ENCODE assay signal across 8 mouse cellular contexts in genomic region chr15:81399638-81400315, GRCm38 (mm10). TPM values are rescaled to one million over a fixed set of nuclear protein-coding genes. Genes with fewer than 3 reads are reported as not detected.
DNase-seq lines count a peak whose midpoint lies in the region; ATAC-seq and TF ChIP-seq lines count a peak whose summit lies in the region.

TSS of gene St13 (minus strand) at chr15:81400077.
TSS of gene Xpnpep3 (plus strand) at chr15:81400138.

- no peaks in the 10 kb centered on the region for H3K27me3 ChIP-seq in forebrain, embryonic 16.5 days (replicated peaks; ENCODE audit: control insufficient read depth, insufficient read depth, low read length)
- no peaks in the 10 kb centered on the region for H3K27me3 ChIP-seq in lung, embryonic 14.5 days (ENCODE audit: insufficient read depth, low read length)
- H3K27me3 ChIP-seq in thymus, adult 2 months (ENCODE audit: control insufficient read depth, insufficient read depth, low read length) = no peaks in the 10 kb centered on the region

- intact Hi-C loops in heart, postnatal 36 days (cut with DNase I) = loop anchor here (2.0 kb wide), 3 partner anchors 39 to 185 kb away; partner anchors contain the start of genes Ep300, Rbx1 and Slc25a17

- peak; percentile 99 for ATAC-seq in forebrain, embryonic 16.5 days
- ATAC-seq in lung, embryonic 14.5 days (ENCODE audit: insufficient read depth) = peak; percentile 99

- under 1% methylated on average over 50 of the region's 50 CpGs for WGBS in forebrain, embryonic 16.5 days
- WGBS in lung, embryonic 14.5 days = under 1% methylated on average over 50 of the region's 50 CpGs
- 0% methylated on average over 50 of the region's 50 CpGs for WGBS in olfactory bulb, adult 2 months
- WGBS in thymus, adult 2 months = under 1% methylated on average over 50 of the region's 50 CpGs

- no peaks in the 10 kb centered on the region; the same call in 1 of the 2 replicates for H3K36me3 ChIP-seq in ES-E14 (ENCODE audit: control insufficient read depth, insufficient read depth, low read length, poor library complexity, severe bottlenecking)
- H3K36me3 ChIP-seq in forebrain, embryonic 16.5 days (ENCODE audit: control insufficient read depth, insufficient read depth) = no peaks in the 10 kb centered on the region
- H3K36me3 ChIP-seq in lung, embryonic 14.5 days (ENCODE audit: insufficient read depth) = peaks cover 4% of the 10 kb centered on the region; the same call in 1 of the 2 replicates
- H3K36me3 ChIP-seq in thymus, adult 2 months (ENCODE audit: control insufficient read depth, insufficient read depth, low read length) = no peaks in the 10 kb centered on the region

- H3K4me1 ChIP-seq in ES-E14 (ENCODE audit: control insufficient read depth in 2 of 2, insufficient read depth in 2 of 2, low read length in 2 of 2, poor library complexity in 1 of 2) = 0 out of 4 replicates have a peak, but pooled peaks cover 0 to 2% of the 10 kb centered on the region in 2 experiments
- peaks cover 25% of the 10 kb centered on the region for H3K4me1 ChIP-seq in forebrain, embryonic 16.5 days (replicated peaks; ENCODE audit: control insufficient read depth, insufficient read depth, low read length)
- H3K4me1 ChIP-seq in lung, embryonic 14.5 days (ENCODE audit: insufficient read depth) = 0 out of 2 replicates have a peak, but pooled peaks cover 6% of the 10 kb centered on the region
- H3K4me1 ChIP-seq in olfactory bulb, adult 2 months (ENCODE audit: control insufficient read depth, insufficient read depth, low read length) = no peaks in the 10 kb centered on the region
- no peaks in the 10 kb centered on the region for H3K4me1 ChIP-seq in thymus, adult 2 months (replicated peaks; ENCODE audit: control insufficient read depth, insufficient read depth, low read length)

- TF ChIP-seq POLR2A in olfactory bulb, adult 2 months (IDR thresholded peaks at IDR 0.05; ENCODE audit: insufficient read depth, low read depth, low read length) = peak; percentile 33; the same call in 1 of the 2 replicates
- peak; percentile 49 for TF ChIP-seq POLR2A in thymus, adult 2 months (IDR thresholded peaks at IDR 0.05; ENCODE audit: control insufficient read depth, extremely low read depth, insufficient read depth, low read length, poor library complexity)

- H3K4me2 ChIP-seq in forebrain, embryonic 16.5 days (ENCODE audit: low read length) = peak within 1 kb of the TSS; percentile 84
- peak within 1 kb of the TSS; percentile 86 for H3K4me2 ChIP-seq in lung, embryonic 14.5 days

- no peaks in the 10 kb centered on the region for H3K9me3 ChIP-seq in ES-E14 (ENCODE audit: control insufficient read depth, insufficient read depth, low read depth, low read length)
- no peaks in the 10 kb centered on the region for H3K9me3 ChIP-seq in forebrain, embryonic 16.5 days (ENCODE audit: control insufficient read depth, low read length)
- H3K9me3 ChIP-seq in lung, embryonic 14.5 days (ENCODE audit: low read depth, low read length) = no peaks in the 10 kb centered on the region

- TF ChIP-seq CTCF in layer of hippocampus, adult 2 months (conservative IDR thresholded peaks at IDR 0.05) = peak; percentile 13
- TF ChIP-seq CTCF in lung, embryonic 14.5 days (IDR thresholded peaks at IDR 0.05; ENCODE audit: low read depth) = no peak
- TF ChIP-seq CTCF in olfactory bulb, adult 2 months (IDR thresholded peaks at IDR 0.05; ENCODE audit: insufficient read depth, low read depth, low read length) = no peak
- TF ChIP-seq CTCF in thymus, adult 2 months (IDR thresholded peaks at IDR 0.05; ENCODE audit: borderline replicate concordance, control insufficient read depth, extremely low read depth, insufficient read depth, low read length, poor library complexity) = no peak

- peak; percentile 95 for DNase-seq in ES-E14 (ENCODE audit: low read depth, low spot score)
- peak; percentile 94 for DNase-seq in cerebellum, adult 11-12 months
- peak; percentile 99 to 100 for DNase-seq in heart, postnatal 36 days
- DNase-seq in layer of hippocampus, adult 2 months (ENCODE audit: low spot score in 2 of 2) = peak; percentile 94 to 99
- DNase-seq in lung, embryonic 14.5 days = peak; percentile 98
- DNase-seq in thymus, adult 2 months = peak; percentile 95

- in situ Hi-C loops in ES-E14 (cut with MboI; ENCODE audit: low sequenced_read_pairs in 2 of 2, unreplicated experiment in 2 of 2) = no loop called here

- peak within 1 kb of the TSS; percentile 94 for H3K27ac ChIP-seq in ES-E14 (ENCODE audit: insufficient read depth, low read depth, low read length, poor library complexity, severe bottlenecking)
- H3K27ac ChIP-seq in forebrain, embryonic 16.5 days (ENCODE audit: low read length) = peak within 1 kb of the TSS; percentile 96
- H3K27ac ChIP-seq in layer of hippocampus, adult 2 months = peak within 1 kb of the TSS; percentile 100
- peak within 1 kb of the TSS; percentile 83 for H3K27ac ChIP-seq in lung, embryonic 14.5 days (ENCODE audit: low read depth)
- H3K27ac ChIP-seq in olfactory bulb, adult 2 months (ENCODE audit: insufficient read depth, low read depth, low read length) = peak within 1 kb of the TSS; percentile 96
- peak within 1 kb of the TSS; percentile 87 for H3K27ac ChIP-seq in thymus, adult 2 months (ENCODE audit: control insufficient read depth, insufficient read depth, low read length)

- peak within 1 kb of the TSS; percentile 77 to 96 for H3K4me3 ChIP-seq in ES-E14 (ENCODE audit: insufficient read depth in 1 of 2, low read depth in 1 of 2, low read length in 2 of 2, poor library complexity in 1 of 2, severe bottlenecking in 1 of 2)
- H3K4me3 ChIP-seq in forebrain, embryonic 16.5 days (replicated peaks; ENCODE audit: low read length) = peak within 1 kb of the TSS; percentile 77
- peak within 1 kb of the TSS; percentile 66 for H3K4me3 ChIP-seq in layer of hippocampus, adult 2 months
- peak within 1 kb of the TSS; percentile 83 for H3K4me3 ChIP-seq in lung, embryonic 14.5 days (ENCODE audit: low read depth, low read length)
- peak within 1 kb of the TSS; percentile 96 for H3K4me3 ChIP-seq in olfactory bulb, adult 2 months (ENCODE audit: insufficient read depth, low read depth, low read length)
- H3K4me3 ChIP-seq in thymus, adult 2 months (ENCODE audit: control insufficient read depth, insufficient read depth, low read length) = peak within 1 kb of the TSS; percentile 93

- peak within 1 kb of the TSS; percentile 99 for H3K9ac ChIP-seq in ES-E14 (ENCODE audit: insufficient read depth, low read depth, low read length, poor library complexity, severe bottlenecking)
- peak within 1 kb of the TSS; percentile 84 for H3K9ac ChIP-seq in forebrain, embryonic 16.5 days (replicated peaks; ENCODE audit: low read depth, low read length)
- peak within 1 kb of the TSS; percentile 95 for H3K9ac ChIP-seq in lung, embryonic 14.5 days

TF ChIP-seq in ES-E14, 5 proteins besides CTCF, POLR2A, EP300 and RAD21:
- peak; percentile 71 for TF ChIP-seq CHD2 (IDR thresholded peaks at IDR 0.05; ENCODE audit: low read depth, low read length)
- TF ChIP-seq ZC3H11A (IDR thresholded peaks at IDR 0.05; ENCODE audit: borderline replicate concordance, low read depth, low read length) = 0 out of 2 replicates have a peak, but pooled peaks have one; percentile 8
- no peak for TF ChIP-seq ZNF384 (IDR thresholded peaks at IDR 0.05; ENCODE audit: low read depth, low read length)
- TF ChIP-seq MAFK (IDR thresholded peaks at IDR 0.05; ENCODE audit: insufficient read depth, low read depth, low read length) = 0 out of 2 replicates have a peak, but pooled peaks have one; percentile 3
- TF ChIP-seq HCFC1 (IDR thresholded peaks at IDR 0.05; ENCODE audit: borderline replicate concordance, insufficient read depth, low read length) = peak; percentile 82
TF ChIP-seq in ES-E14: peak in this region for 4.

RNA-seq across cellular contexts. Expression of gene St13, which starts in this region (rescaled TPM):
- 217 and 254 TPM in 2 replicates for total RNA-seq in ES-E14 (2012; rRNA removed)
- 206 and 233 TPM in 2 replicates for polyA plus RNA-seq in forebrain, embryonic 16.5 days (2015; fragmentation: Nextera tagmentation; extraction: Ambion mirVana)
- total RNA-seq in heart, postnatal 36 days (2021) = 10 to 100 TPM; 98.6 to 99.5 TPM
- 100 to 1,000 TPM; 163 to 171 TPM for total RNA-seq in layer of hippocampus, adult 2 months (2021)
- 132 and 145 TPM in 2 replicates for polyA plus RNA-seq in lung, embryonic 14.5 days (2014; fragmentation: Nextera tagmentation; extraction: Ambion mirVana)
- 972 TPM in 1 of 2 replicates, not detected in the other for polyA plus RNA-seq in olfactory bulb, adult 2 months (2012; ENCODE audit: insufficient read depth, insufficient read length, low replicate concordance, missing spikeins)
- polyA plus RNA-seq in thymus, adult 2 months (2012; rRNA removed) = 20.5 and 22.4 TPM in 2 replicates

RNA-seq across cellular contexts. Expression of gene Xpnpep3, which starts in this region (rescaled TPM):
- total RNA-seq in ES-E14 (2012; rRNA removed) = 16.4 and 17.6 TPM in 2 replicates
- 9.0 and 10.0 TPM in 2 replicates for polyA plus RNA-seq in forebrain, embryonic 16.5 days (2015; fragmentation: Nextera tagmentation; extraction: Ambion mirVana)
- total RNA-seq in heart, postnatal 36 days (2021) = 10 to 100 TPM; 13.3 TPM
- total RNA-seq in layer of hippocampus, adult 2 months (2021) = 10 to 100 TPM; 17.0 to 17.9 TPM
- polyA plus RNA-seq in lung, embryonic 14.5 days (2014; fragmentation: Nextera tagmentation; extraction: Ambion mirVana) = 8.6 and 9.6 TPM in 2 replicates
- polyA plus RNA-seq in olfactory bulb, adult 2 months (2012; ENCODE audit: insufficient read depth, insufficient read length, low replicate concordance, missing spikeins) = not detected in 2 replicates
- 15.9 and 18.0 TPM in 2 replicates for polyA plus RNA-seq in thymus, adult 2 months (2012; rRNA removed)

Comparison
In these comparisons a context has a peak if more than half of its experiments do, and no peak if none do; other contexts are left out.
1. Peak in every context shown above with its lines: DNase-seq, ATAC-seq, H3K4me3 ChIP-seq and H3K27ac ChIP-seq.